Mouse (Mus musculus): ENCODE measurements around the gene A530016L24Rik.

Gene A530016L24Rik

DNA sequence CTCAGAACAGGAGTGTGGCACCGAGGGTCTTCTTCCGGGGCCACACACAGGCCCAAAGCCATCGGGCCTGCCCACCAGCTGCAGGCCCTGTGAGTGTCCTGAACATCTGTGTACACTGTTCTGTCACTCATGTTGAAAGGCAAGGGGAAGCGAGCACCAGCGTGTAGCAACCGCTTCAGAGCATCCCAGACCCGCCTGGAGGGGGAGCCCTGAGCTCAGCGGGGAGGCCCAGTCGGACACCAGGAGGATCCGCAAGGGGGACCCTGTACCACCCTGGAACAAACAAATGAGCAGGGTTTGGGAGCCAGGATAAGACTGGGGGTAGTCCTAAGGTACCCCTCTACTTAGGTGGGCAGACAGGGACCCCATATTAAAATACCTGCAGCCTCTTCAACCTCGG lies 9.4 kb downstream of the A530016L24Rik start:
- no peak for DNase-seq (ENCODE audit: extremely low read depth, insufficient read length, low spot score)

DNA sequence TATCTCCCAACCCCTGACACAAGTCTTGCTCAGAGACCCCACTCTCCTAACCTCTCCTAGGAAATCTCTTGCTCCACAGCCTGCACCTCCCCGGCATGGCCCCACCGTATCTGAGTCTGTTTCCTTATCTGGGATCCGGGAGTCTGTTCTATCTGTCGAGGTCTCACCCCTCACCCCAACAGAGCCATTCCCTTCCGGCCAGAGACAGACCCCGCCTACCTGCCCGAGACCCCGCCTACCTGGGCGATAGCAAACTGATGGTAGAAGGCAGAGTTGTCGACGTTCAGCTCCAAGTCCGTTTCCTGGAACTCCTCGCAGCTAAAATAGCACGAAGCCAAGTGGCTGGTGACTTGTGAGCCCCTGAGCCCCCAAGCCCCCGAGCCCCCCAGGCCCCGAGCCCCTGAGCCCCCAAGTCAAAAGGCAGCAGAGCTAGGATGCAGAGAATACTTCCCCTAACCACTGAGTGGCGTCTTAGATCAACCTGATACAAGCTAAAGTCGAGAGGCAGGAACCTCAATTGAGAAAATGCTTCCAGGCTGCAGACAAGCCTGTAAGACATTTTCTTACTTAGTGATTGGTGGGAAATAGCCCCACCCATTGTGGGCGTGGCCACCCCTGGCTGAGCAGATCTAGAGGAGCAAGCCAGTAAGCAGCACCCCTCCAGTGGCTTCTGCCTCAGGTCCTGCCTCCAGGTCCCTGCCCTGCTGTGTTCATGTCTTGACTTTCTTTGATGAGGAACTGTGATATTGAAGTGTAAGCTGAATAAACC lies 13.9 kb downstream of the A530016L24Rik start:
- no peak for DNase-seq (ENCODE audit: extremely low read depth, insufficient read length, low spot score)

DNA sequence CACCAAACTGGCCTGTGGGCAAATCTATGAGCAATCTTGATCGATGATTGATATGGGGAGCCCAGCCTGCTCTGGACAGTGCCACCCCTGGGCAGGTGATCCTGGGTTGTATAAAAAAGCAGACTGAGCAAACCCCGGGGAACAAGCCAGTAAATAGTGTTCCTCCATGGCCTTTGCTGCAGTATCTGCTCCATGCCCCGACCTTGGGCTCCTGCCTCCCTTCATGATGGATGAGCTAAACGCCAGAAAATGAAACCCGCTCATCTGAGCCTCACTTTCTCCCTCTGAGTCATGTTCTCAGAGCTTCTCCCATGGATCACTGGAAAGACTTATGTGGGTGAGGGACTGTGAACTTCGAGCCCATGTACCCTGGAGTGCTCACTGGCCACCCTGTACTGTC lies 17.0 kb downstream of the A530016L24Rik start:
- no peak for DNase-seq (ENCODE audit: extremely low read depth, insufficient read length, low spot score)

DNA sequence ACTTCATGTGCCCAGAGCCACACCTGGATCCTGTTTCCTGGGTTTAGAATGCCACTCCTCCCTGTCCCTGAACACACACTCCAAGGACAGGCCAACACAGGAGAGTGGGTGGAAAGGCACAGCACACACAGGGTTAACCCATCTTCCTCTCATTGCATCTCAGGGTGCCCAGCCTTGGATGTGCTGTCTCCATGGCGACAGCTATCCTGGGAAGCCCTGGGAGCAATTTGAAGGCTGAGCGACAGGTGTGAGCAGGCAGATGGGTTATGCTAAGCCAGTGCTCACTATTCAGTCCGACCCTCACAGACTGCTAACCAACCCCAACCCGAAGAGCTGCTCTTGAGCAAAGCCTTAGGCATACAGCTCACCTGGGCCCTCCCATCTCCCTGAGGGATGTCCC lies 18.0 kb downstream of the A530016L24Rik start:
- DNase-seq (ENCODE audit: extremely low read depth, insufficient read length, low spot score), result no peak

DNA sequence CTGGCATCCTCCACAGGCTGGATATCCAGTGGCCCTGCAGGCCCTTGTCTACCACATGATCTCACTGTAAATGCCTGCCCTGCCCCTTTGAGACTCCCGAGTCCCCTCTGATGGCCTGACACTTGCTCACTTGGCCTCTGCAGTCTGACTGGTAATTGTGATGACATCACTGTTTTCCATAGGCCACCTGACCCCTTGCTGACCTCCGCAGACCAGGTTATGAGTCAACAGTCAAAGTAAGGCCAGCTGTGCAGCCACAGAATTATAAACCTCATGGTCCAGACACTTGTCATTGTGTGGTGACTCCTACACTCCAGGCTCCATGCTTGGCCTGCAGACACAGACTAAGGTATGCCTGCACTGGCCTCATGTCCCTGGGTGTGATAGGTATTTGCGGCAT lies 18.7 kb downstream of the A530016L24Rik start:
- DNase-seq (ENCODE audit: extremely low read depth, insufficient read length, low spot score), result peak; percentile 48

DNA sequence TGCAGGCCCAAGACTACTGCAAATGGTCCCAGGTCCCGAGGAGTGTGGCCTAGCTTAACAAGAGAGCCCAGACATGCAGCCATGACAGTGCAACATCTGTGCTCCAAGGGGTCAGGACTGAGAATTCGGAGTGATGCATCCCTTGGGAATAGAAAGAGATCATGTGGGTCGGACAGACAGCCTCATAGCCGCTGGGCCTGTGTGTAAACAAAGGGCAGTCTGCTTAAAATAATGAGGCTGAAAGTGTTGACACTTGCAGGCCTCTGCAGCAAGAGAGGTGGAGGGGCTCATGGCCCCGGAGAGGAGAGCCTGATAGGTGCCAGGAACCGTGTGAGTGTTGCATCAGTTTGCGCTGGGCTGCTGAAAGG lies 21.1 kb downstream of the A530016L24Rik start:
- DNase-seq (ENCODE audit: extremely low read depth, insufficient read length, low spot score), result no peak

DNA sequence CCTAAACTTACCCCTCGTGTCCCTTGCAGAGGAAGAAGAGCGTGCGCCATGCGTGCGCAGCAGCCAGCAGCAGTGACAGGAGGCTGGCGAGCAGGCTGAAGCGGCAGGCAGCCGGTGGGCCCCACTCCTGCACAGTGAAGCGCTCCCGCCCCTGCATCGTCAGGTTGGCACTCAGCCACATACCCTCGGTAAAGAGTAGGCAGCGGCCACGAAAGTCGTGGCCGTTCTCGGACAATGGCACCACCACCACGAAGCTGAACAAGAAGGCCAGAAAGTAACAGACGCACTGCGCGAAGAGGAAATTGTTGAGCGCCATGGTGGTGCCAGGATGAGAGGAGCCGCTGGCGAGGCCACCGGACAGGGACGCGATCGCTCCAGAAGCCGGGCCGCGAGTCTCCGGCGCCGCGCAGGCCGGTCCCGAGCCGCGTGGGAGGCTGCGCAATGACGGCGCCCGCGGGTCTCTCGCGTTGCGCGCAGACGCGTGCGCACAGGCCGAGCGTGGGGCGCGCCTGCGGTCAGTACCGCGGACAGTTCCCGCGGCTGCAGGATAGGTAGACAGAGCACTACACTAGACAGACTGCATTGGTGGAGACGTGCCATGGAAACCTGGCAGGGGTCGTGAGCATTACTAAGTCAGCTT lies 21.6 kb downstream of the A530016L24Rik start:
- DNase-seq (ENCODE audit: extremely low read depth, insufficient read length, low spot score), result no peak

DNA sequence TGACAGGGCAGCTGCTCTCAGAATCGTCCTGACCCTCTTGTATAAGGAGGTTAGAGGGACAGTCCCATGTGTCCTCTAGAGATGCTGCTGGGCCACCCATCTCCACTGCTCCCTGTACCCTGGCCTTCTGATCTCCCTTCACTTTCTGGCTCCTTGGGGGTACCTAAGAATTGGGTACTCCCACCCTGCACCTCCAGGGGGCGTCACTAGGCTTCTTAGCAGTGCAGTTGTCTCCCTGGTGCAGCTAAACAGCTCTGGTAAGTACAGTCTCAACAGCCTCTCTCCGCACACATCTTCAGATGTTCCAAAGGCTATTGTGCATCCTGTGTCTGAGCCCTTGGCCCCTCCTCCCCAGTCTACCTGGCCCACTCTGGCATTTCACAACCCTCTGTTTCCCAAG lies 25.6 kb downstream of the A530016L24Rik start:
- DNase-seq (ENCODE audit: extremely low read depth, insufficient read length, low spot score), result no peak

DNA sequence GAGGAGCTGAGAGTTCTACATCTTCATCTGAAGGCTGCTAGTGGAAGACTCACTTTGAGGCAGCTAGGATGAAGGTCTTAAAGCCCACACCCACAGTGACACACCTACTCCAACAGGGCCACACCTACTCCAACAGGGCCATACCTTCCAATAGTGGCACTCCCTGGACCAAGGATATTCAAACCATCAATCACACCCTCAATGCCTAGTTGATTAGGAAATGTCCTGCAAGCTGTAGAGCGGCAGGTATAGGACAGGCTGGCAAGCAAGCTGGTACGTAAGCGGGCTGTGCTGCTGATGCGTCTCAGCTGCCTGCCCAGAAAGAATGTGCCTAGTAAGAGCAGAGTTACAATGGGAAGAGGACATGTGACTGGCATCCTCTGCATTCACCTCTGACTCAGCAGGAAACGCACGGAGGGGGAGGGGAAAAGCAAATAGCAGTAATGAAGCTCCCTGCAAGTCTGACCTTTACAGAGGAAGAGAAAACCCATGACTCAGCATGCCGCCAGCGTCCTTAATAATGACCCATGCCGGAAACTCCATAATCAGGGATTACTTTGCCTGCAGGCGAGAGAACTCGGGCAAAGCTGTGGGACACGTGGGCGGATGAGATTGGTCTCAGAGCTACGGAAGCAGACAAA lies 27.6 kb downstream of the A530016L24Rik start, which contains the start of gene Tmem179:
Gene Tmem179 (minus strand): TSS at position 51 of the 641 bp plus-strand sequence.
- DNase-seq (ENCODE audit: extremely low read depth, insufficient read length, low spot score), result peak; percentile 59

DNA sequence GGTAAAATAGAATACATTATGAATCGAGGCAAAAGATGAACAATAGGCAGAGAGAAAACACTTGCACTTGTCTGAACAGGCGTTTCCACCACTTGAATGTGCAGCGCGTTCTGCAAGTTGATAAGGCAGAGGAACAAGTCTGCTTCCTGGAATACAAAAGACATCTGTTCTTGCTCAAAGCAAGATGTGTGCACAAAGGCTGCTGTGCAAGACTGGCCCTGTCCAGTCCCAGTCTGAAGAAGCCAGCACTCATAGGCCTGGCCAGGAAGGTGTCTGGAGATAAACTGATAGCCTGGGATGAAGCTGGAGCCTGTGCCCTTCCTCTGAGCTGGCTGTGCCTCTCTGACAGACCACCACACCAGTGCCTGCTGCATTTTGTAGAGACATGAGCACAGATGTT lies 28.9 kb downstream of the A530016L24Rik start:
- DNase-seq (ENCODE audit: extremely low read depth, insufficient read length, low spot score), result no peak

DNA sequence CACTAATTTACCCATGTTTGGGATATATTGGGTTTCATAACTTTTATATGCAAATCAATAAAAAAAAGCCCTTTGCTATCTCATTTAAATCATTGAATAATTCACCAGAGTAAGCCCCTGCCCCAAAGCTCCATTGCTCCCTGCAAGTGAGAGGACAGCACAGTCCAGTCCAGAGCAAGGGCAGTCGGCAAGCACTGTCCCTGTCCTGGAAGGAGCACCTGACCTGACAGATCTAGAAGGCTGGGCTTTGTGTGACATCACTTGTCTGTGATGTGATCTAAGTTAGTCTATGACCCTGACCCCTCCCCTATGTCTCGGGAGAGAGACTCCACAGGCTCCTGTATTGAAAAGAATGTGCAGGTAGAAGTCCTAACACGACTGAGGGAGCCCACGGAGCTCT lies 44.5 kb downstream of the A530016L24Rik start:
- no peak for DNase-seq (ENCODE audit: extremely low read depth, insufficient read length, low spot score)

DNA sequence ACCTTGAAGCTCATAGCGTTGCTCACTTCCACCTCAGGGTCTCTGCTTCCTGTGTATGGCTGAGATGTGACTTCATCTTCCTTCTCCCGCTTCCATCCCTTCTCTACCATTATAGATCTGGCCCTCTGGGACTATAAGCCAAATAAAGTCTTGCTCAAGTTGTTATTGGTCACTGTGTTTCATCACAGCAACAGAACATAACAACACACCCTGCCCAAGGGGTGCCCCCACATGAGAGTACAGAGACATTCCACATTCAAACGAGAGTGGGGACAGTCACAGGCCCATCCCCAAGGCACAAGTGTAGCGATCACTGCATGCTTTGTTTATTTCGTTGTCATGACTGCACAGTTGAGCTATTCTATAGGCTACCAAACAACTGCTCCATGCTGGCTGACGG lies 48.0 kb downstream of the A530016L24Rik start:
- DNase-seq (ENCODE audit: extremely low read depth, insufficient read length, low spot score), result no peak

DNA sequence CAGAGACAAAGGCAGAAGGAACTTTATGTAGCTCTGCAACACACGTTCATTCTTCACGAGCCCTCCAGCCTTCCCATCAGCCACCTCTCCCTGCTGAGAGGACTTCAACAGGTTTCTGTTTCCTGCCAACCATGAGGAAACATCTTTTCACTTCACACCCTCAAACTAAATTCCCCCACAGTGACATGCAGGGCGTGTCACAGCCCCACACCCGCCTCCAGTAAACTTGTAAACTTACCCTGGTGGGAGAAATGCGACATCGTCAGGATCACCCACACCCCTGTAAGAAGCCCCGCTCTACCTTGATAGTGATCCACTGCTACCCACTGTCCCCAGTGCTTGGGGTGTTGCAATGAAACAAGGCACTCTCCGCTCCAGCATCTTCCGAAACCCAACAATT lies 49.1 kb downstream of the A530016L24Rik start:
- DNase-seq (ENCODE audit: extremely low read depth, insufficient read length, low spot score), result no peak

DNA sequence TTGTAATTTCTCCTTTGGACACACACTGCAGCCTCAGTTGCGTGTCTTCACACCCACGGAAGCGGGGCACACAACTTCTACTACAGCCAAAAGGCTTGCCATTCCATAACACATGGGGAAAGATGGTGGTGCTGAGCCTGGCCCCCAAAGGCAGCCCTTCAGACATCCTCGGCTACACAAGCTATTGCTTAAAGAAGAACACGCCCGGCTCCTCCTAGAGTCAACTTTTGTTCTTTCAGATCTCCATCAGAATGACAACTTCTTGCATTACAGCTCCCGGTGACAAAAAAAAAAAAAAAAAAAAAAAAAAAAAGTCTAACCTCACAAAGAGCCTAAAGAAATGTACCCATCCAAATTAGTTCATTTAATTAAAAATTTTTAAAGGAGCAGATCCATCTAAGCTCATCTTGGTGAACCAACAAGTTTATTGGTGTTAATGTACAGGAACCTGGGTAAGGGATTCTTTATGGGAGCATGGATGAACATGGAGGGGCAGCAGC lies 50.3 kb downstream of the A530016L24Rik start:
- no peak for DNase-seq (ENCODE audit: extremely low read depth, insufficient read length, low spot score)

DNA sequence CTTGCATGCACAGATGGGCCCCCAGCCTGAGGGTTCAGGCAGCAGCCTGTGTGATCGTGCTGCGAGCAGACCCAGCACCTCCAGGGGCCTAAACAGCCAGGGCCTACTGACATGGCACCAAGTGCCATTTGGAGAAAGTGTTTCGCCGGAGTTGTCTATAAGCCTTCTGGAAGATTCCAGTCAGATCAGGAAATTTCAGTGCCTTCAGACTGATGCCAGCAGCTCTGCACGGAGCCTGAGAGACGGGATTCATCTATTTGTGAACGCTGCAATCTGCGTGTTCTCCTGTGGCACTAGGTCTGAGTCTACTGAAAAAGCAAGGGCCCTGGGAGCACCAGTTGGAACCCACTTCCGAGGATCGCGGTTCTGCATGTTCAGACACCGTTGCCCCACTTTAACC lies 51.1 kb downstream of the A530016L24Rik start:
- DNase-seq (ENCODE audit: extremely low read depth, insufficient read length, low spot score), result no peak

DNA sequence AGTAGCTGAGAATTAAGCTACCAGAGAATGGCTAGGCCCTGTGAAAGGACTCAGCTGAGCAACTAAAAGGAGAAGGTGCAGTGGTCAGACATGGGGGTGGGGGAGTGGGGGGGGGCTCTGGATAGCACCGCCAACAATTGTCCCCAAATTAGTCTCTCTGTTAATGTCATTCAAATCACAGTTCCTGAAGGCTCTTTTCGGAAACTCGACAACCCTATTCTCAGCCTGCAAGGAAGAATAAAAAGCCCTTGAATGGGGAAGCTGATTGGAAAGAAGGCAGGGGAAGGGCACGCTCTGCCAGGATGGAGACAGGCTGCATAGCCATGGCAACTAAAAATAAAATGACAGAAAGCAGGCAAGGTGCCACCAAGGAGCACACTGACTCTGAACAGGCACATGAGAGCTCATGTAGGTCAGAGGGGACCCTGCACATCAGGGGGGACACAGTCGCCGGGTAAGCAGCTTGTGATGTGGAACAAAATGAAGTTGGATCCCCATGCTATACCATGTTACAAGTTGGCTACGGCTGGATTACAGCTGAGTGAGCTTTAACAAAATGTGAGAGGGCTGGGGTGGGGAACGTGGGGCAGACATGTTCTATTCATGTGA lies 52.3 kb downstream of the A530016L24Rik start:
- DNase-seq (ENCODE audit: extremely low read depth, insufficient read length, low spot score), result no peak

DNA sequence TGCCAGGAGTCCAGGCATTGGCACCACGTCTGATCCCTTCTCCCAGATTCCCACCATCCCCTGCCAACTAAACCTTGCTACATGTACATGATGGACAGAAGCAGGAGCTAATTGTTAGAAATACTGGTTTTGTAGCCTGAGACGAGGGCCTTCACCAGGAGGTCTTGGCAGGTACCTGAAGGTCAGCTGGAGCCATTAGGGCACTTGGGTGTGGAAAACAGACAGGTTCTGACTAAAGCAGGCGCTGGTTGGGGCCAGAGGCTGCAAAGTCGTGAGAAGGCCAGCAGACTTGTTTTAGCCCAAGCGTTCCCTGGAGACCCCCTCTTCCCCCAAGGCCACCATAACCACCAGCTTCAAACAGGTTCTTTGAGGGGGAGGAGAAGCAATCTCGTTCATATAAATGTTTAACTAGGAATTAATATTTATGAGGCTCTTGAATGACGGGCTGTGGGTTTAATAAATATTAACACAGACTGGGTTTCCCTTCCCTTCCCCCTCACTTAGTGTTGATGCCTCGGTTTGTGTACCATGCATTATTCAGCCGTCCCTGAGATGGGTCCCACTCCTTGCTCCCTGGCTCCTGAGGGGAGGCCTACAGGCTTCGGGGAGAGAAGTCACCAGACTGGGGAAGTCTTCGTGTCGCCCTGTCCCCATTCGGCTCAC lies 53.1 kb downstream of the A530016L24Rik start:
- no peak for DNase-seq (ENCODE audit: extremely low read depth, insufficient read length, low spot score)

DNA sequence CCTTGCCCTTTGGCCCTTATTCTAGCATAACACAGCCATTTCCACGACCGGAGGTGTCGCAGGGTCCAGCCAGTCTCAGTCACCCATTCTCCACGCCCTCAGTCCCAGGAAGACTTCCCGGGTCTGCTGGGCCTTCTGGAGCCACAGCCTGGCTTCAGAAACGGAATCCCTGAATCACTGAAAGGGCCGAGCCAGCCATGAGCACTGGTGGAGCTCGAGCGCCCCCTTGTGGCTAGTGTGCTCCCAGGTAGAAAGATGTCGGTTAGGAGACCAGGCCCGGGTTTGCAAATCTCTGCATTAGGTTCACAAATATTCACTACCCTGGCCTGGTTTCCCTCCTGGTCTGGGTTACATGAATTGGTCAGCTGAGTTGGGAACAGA lies 53.7 kb downstream of the A530016L24Rik start:
- DNase-seq (ENCODE audit: extremely low read depth, insufficient read length, low spot score), result peak; percentile 68

DNA sequence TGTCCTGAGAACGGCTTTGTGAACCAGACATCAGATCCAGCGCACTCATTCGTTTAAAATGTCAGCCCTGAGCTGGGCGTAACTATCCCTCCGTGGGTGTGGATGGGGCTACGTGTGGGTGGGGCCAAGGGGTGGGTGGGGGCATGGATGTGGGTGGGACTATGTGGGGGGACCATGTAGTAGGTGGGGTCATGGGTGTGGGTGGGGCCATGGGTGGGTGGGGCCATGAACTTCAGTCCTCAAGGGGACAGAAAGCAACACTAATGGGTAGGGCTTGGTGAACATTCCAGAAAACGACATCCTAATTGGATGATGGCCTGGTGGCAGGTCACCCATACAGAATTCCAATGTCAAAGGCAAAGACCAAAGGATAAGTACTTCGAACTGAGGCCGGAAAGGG lies 54.7 kb downstream of the A530016L24Rik start:
- no peak for DNase-seq (ENCODE audit: extremely low read depth, insufficient read length, low spot score)

DNA sequence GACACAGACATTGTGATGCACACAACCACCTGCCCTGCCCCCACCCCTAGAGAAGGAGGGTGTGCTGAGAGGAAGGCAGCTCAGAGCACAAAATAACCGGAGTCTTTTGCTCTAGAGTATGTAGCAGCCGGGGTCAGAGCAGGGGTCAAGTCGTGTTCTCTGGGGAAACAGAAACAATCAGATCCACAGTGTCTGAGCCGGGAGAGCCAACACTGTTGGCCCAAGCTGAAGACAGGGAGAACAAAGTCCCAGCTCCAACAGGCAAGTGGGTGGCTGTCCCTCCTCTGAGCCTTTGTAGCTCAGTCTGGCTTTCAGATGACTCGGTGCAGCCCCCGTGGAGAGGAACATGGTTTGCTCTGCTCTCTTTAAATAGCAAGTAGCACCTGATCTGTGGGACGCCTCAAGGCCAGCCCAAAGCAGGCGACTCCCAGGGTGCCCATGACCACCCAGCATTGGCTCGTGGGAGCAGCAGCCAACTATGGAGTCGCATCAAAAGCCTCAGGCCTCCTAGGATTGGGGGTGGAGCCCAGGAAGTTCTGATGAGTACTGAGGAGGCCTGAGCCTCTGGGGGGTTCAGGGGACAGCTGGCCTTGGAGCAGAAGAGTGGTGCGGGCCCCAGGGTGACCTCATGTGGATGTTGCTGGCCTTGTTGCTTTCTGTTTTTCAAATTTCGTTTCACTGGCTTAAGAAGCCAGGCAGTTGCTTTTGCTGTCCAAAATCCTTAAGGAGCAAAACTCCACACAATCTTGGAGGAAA lies 55.9 kb downstream of the A530016L24Rik start:
- DNase-seq (ENCODE audit: extremely low read depth, insufficient read length, low spot score), result no peak
